Mouse (Mus musculus): ENCODE results near the gene Pfkm.

DNA sequence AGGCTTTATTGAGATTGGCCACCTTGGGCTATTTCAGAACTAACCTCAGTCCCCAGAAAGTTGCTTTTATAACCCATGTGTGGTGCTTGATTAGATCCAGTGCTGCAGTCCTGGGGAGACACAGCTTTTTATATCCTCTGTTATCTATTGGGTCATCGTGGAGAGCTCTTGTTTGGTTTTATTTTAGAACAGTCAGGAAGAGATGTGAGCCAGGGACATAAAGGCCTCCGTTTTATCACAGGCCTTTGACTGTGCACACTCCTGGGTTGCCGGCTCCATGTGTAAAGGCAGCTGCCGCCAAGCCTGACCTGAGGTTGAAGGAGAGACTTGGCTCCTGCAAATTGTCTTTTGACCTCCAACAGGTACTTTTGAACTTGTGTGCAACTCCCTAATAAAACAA lies 70.2 kb downstream of the Pfkm start:
- TF ChIP-seq POLR2A (IDR thresholded peaks at IDR 0.05; ENCODE audit: insufficient read depth, low read depth, low read length) (no peak), CTCF (IDR thresholded peaks at IDR 0.05) (no peak)

Measured in heart, adult 2 months (tissue).